Mouse (Mus musculus) spleen, adult 2 months (tissue): Measurements from ENCODE around the gene Rnf207.

Experiments
- CTCF ChIP-seq: fragments of 200-500 bp; IDR thresholded peaks from 2 replicates; pipeline ENCODE4 v1.5.1; 2011; ENCODE audit warnings: mild to moderate bottlenecking, inconsistent platforms; ENCODE audit not compliant: insufficient read depth, insufficient read length, insufficient replicate concordance; ENCODE audit errors: extremely low read depth
- POLR2A ChIP-seq: fragments of 200-500 bp; IDR thresholded peaks from 2 replicates; pipeline ENCODE4 v1.6.1; 2011; ENCODE audit warnings: low read depth, low read length, inconsistent platforms

DNA sequence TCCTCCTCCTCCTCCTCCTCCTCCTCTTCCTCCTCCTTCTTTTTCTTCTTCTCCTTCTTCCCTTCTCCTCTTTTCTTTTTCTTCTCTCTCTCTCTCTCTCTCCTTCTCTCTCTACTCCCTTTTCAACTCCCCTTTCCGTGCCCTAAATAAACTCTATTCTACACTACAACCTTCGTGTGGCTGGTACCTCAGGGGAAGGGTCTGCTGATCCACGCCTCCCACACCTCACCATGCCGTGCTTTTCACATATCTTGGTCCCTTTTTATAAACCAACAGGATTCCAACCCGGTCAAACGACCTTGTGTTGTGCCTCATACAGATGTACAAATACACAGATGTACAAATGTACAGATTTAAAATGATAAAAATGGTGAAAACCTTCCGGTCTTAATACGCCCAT is 22.4 kb downstream of the Rnf207 start:
- TF ChIP-seq POLR2A (no peak), CTCF (no peak)
